Mouse (Mus musculus) gastrocnemius, adult 8-10 months (tissue): ENCODE results near the gene Grin2b. TPM values are rescaled to one million over a fixed set of nuclear protein-coding genes. Genes with fewer than 3 reads are reported as not detected.

Experiments used
- DNase-seq, 2 experiments: peaks; one replicate each; pipeline ENCODE4 v3.0.0; 2022; ENCODE audit warnings: low spot score in 2 of 2
- total RNA-seq, 4 experiments: library from RNA; stranded (reverse); gene quantifications; 2 replicates each; pipeline ENCODE4 v1.2.4; 2022

Gene Grin2b
- total RNA-seq, 4 experiments from 2014 or later, result 0.04 to 0.19 (median 0.06) TPM

- no peak for DNase-seq
These were observed 68.1 kb downstream of the Grin2b start for GRCm38 (mm10) chr6:136105221-136105620.

- DNase-seq, result no peak
These were observed 73.1 kb downstream of the Grin2b start for GRCm38 (mm10) chr6:136100241-136100640.

- DNase-seq, result no peak
These were observed 77.0 kb downstream of the Grin2b start for GRCm38 (mm10) chr6:136096269-136096668.

- DNase-seq, result no peak
These were observed 93.1 kb downstream of the Grin2b start for GRCm38 (mm10) chr6:136079991-136080734.

- no peak for DNase-seq
These were observed 100.8 kb downstream of the Grin2b start for GRCm38 (mm10) chr6:136072326-136073054.

- DNase-seq, result no peak
These were observed 103.2 kb downstream of the Grin2b start for GRCm38 (mm10) chr6:136070101-136070500.

- no peak for DNase-seq
These were observed 120.0 kb downstream of the Grin2b start for GRCm38 (mm10) chr6:136053346-136053745.

- no peak for DNase-seq
These were observed 123.0 kb downstream of the Grin2b start for GRCm38 (mm10) chr6:136050346-136050745.

GRCm38 (mm10) chr6:136048084-136048483 is 125.2 kb downstream of the Grin2b start:
- no peak for DNase-seq

- no peak for DNase-seq
These were observed 127.2 kb downstream of the Grin2b start for GRCm38 (mm10) chr6:136046091-136046490.

GRCm38 (mm10) chr6:136044461-136044860 is 128.8 kb downstream of the Grin2b start:
- no peak for DNase-seq

- DNase-seq, result no peak
These were observed 130.9 kb downstream of the Grin2b start for GRCm38 (mm10) chr6:136042375-136042774.

- no peak for DNase-seq
These were observed 131.5 kb downstream of the Grin2b start for GRCm38 (mm10) chr6:136041821-136042220.

GRCm38 (mm10) chr6:136040931-136041330 is 132.4 kb downstream of the Grin2b start:
- DNase-seq, result no peak

- no peak for DNase-seq
These were observed 143.9 kb downstream of the Grin2b start for GRCm38 (mm10) chr6:136029235-136029939.

GRCm38 (mm10) chr6:136026936-136027335 is 146.4 kb downstream of the Grin2b start:
- DNase-seq, result no peak

GRCm38 (mm10) chr6:136025801-136026200 is 147.5 kb downstream of the Grin2b start:
- no peak for DNase-seq

- no peak for DNase-seq
These were observed 152.9 kb downstream of the Grin2b start for GRCm38 (mm10) chr6:136020460-136020859.

- no peak for DNase-seq
These were observed 154.3 kb downstream of the Grin2b start for GRCm38 (mm10) chr6:136018962-136019361.

- DNase-seq, result no peak
These were observed 159.5 kb downstream of the Grin2b start for GRCm38 (mm10) chr6:136013556-136014380.

- DNase-seq, result no peak
These were observed 161.8 kb downstream of the Grin2b start for GRCm38 (mm10) chr6:136011533-136011932.
